In genomic region chr16:92827663-92828307, GRCm38 (mm10) we compare ENCODE assay signal across 9 mouse cellular contexts. TPM values are rescaled to one million over a fixed set of nuclear protein-coding genes. Genes with fewer than 3 reads are reported as not detected.
DNase-seq lines count a peak whose midpoint lies in the region; ATAC-seq lines count a peak whose summit lies in the region.
"Had no signal": no experiment of that assay in that cellular context is flagged by ENCODE, and none has a peak within 500 bp of the region (broad histone marks: within the 10 kb centered on the region; RNA-seq: fewer than 3 reads in every experiment).

No protein-coding gene starts in this region.

- H3K27ac ChIP-seq in limb, embryonic 11.5 days (replicated peaks; ENCODE audit: low read depth, low read length): no peak overlapping the region
- H3K27ac ChIP-seq: limb, embryonic 15.5 days had no signal

- H3K9ac ChIP-seq in limb, embryonic 11.5 days (ENCODE audit: low read length): no peak overlapping the region
- H3K9ac ChIP-seq: limb, embryonic 15.5 days had no signal

- H3K36me3 ChIP-seq in limb, embryonic 11.5 days (ENCODE audit: control insufficient read depth, insufficient read depth, low read length): no peaks in the 10 kb centered on the region
- H3K36me3 ChIP-seq: limb, embryonic 15.5 days had no signal

- no peaks in the 10 kb centered on the region for H3K27me3 ChIP-seq in limb, embryonic 11.5 days (ENCODE audit: control insufficient read depth, insufficient read depth, low read length)
- H3K27me3 ChIP-seq: limb, embryonic 15.5 days had no signal

- H3K9me3 ChIP-seq in limb, embryonic 11.5 days (ENCODE audit: control insufficient read depth, low read length): no peaks in the 10 kb centered on the region
- H3K9me3 ChIP-seq: limb, embryonic 15.5 days had no signal

- intact Hi-C loops in heart, postnatal 14 days (cut with DNase I): loop anchor here (5.0 kb wide), 3 partner anchors 130 to 625 kb away; no protein-coding TSS in a partner anchor
- intact Hi-C loops in left cerebral cortex, postnatal 14 days (cut with DNase I): no loop called here

- DNase-seq in heart, postnatal 14 days: peak; percentile 27 to 58
- DNase-seq in heart, adult 11 months: no peak
- peak; percentile 17 for DNase-seq in urinary bladder, postnatal 14 days (ENCODE audit: low spot score)
- DNase-seq in urinary bladder, postnatal 4 days (ENCODE audit: low spot score in 2 of 2): no peak
- DNase-seq in limb, embryonic 11.5 days (ENCODE audit: low spot score): peak; percentile 39
- no peak for DNase-seq in left cerebral cortex, postnatal 14 days (ENCODE audit: low spot score in 2 of 2)
- no peak for DNase-seq in neural tube, embryonic 10.5 days (ENCODE audit: extremely low spot score, low spot score)
- DNase-seq in layer of hippocampus, adult 9-10 months (ENCODE audit: low spot score): no peak

- H3K4me3 ChIP-seq in limb, embryonic 11.5 days (ENCODE audit: low read depth, low read length): no peak overlapping the region
- H3K4me3 ChIP-seq: limb, embryonic 15.5 days had no signal

- peaks cover 3% of the 10 kb centered on the region; the same call in 1 of the 2 replicates for H3K4me1 ChIP-seq in limb, embryonic 11.5 days (ENCODE audit: control insufficient read depth, insufficient read depth, low read length)

- WGBS in limb, embryonic 11.5 days: 55% methylated on average over 7 of the region's 7 CpGs

- H3K4me2 ChIP-seq in limb, embryonic 11.5 days (ENCODE audit: low read depth, severe bottlenecking): no peak overlapping the region
- H3K4me2 ChIP-seq: limb, embryonic 15.5 days had no signal

- ATAC-seq in limb, embryonic 11.5 days (ENCODE audit: insufficient number of reproducible peaks, low FRiP score, low TSS enrichment, low read depth): no peak

RNA-seq across cellular contexts. Expression of gene Runx1, which starts 1.8 kb away (rescaled TPM):
- total RNA-seq in heart, postnatal 14 days (2021): 1 to 10 TPM; 2.4 to 4.9 TPM
- 2.7 and 3.5 TPM in 2 replicates for polyA plus RNA-seq in limb, embryonic 11.5 days (2014; fragmentation: Nextera tagmentation; extraction: Ambion mirVana)
- 1 to 10 TPM; 1.4 to 1.8 TPM for total RNA-seq in left cerebral cortex, postnatal 14 days (2021)

Comparison
In these comparisons a context has a peak if more than half of its experiments do, and no peak if none do; other contexts are left out.
1. DNase-seq: peak in heart, postnatal 14 days (2 of 2), urinary bladder, postnatal 14 days (single experiment) and limb, embryonic 11.5 days (single experiment); none in heart, adult 11 months (single experiment), urinary bladder, postnatal 4 days (0 of 2), left cerebral cortex, postnatal 14 days (0 of 2), neural tube, embryonic 10.5 days (single experiment) and layer of hippocampus, adult 9-10 months (single experiment).